In the genomic region with DNA sequence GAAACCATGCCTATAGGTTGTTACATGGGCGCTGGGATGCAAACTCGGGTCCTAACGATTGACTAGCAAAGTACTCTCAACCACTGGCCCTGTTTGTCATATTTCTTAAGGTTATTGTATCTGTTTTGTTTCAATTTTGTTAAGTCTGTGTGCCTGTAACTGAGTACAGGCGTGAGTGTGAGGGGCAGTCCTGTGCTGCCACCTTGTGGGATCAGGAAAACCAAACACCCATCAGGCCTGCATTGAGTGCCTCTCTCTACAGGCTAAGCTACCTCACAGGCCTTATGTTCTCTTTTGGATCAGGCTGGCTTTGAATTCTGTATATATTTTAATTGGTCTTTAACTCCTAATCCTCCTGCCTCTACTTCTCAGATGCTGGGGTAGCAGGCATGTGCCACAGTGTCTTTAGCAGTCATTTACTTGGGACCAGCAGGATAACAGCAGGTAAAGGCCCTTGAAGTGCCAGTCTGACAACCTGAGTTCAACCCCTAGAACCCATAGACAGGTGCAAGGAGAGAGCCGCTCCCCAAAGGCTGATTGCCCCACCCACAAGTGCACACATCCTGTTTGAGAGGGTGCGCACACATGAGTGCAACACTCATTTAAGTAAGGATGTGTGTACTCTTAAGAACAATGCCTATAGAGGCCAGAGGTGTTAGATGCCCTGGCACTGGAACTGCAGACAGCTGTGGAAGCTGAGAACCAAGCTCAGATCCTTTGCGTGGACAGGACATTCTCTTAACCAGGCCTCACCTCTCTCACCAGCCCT, we compare ENCODE assay signal across 7 mouse cellular contexts. TPM values are rescaled to one million over a fixed set of nuclear protein-coding genes. Genes with fewer than 3 reads are reported as not detected.
DNase-seq lines count a peak whose midpoint lies in the region; ATAC-seq and TF ChIP-seq lines count a peak whose summit lies in the region.

No protein-coding gene starts in this region.

- TF ChIP-seq CTCF in left cerebral cortex, adult 2 months (IDR thresholded peaks at IDR 0.05), result peak; percentile 75
- TF ChIP-seq CTCF in bone marrow, adult 2 months (IDR thresholded peaks at IDR 0.05; ENCODE audit: control insufficient read depth, insufficient read depth, low read length), result peak; percentile 82
- peak; percentile 67 for TF ChIP-seq CTCF in kidney, postnatal 0 days (IDR thresholded peaks at IDR 0.05; ENCODE audit: low read depth)

- no peaks in the 10 kb centered on the region for H3K9me3 ChIP-seq in kidney, postnatal 0 days (replicated peaks; ENCODE audit: low read length)
- no peaks in the 10 kb centered on the region for H3K9me3 ChIP-seq in forebrain, embryonic 14.5 days (replicated peaks; ENCODE audit: control insufficient read depth, low read length)

- no peaks in the 10 kb centered on the region for H3K27me3 ChIP-seq in kidney, postnatal 0 days (ENCODE audit: insufficient read depth, low read length)
- H3K27me3 ChIP-seq in forebrain, embryonic 14.5 days (replicated peaks; ENCODE audit: control insufficient read depth, insufficient read depth, low read length), result no peaks in the 10 kb centered on the region

- peak; percentile 14 to 35 for DNase-seq in left cerebral cortex, adult 2 months (ENCODE audit: extremely low spot score in 1 of 2, low spot score in 2 of 2)
- no peak for DNase-seq in left cerebral cortex, postnatal 4 days
- DNase-seq in MN1 (ENCODE audit: low spot score), result peak; percentile 80
- peak; percentile 18 for DNase-seq in kidney, postnatal 0 days (ENCODE audit: low spot score)
- DNase-seq in lung, postnatal 4 days, result peak; percentile 27 to 46
- no peak for DNase-seq in forebrain, embryonic 14.5 days (ENCODE audit: low spot score)

- TF ChIP-seq POLR2A in bone marrow, adult 2 months (IDR thresholded peaks at IDR 0.05; ENCODE audit: borderline replicate concordance, control insufficient read depth, low read depth, low read length), result no peak

- H3K27ac ChIP-seq in left cerebral cortex, adult 2 months, result no peak overlapping the region
- no peak overlapping the region for H3K27ac ChIP-seq in bone marrow, adult 2 months (ENCODE audit: control insufficient read depth, insufficient read depth, low read depth, low read length, poor library complexity)
- no peak overlapping the region for H3K27ac ChIP-seq in kidney, postnatal 0 days
- H3K27ac ChIP-seq in forebrain, embryonic 14.5 days (ENCODE audit: low read depth, low read length), result no peak overlapping the region

- H3K4me3 ChIP-seq in left cerebral cortex, adult 2 months, result no peak overlapping the region
- no peak overlapping the region for H3K4me3 ChIP-seq in bone marrow, adult 2 months (replicated peaks; ENCODE audit: control insufficient read depth, low read depth, low read length)
- no peak overlapping the region for H3K4me3 ChIP-seq in kidney, postnatal 0 days (replicated peaks; ENCODE audit: low read depth, low read length)
- no peak overlapping the region for H3K4me3 ChIP-seq in forebrain, embryonic 14.5 days (ENCODE audit: low read depth, low read length)

- no peak overlapping the region for H3K4me2 ChIP-seq in kidney, postnatal 0 days (ENCODE audit: low read length)
- no peak overlapping the region for H3K4me2 ChIP-seq in forebrain, embryonic 14.5 days (ENCODE audit: low read length)

- WGBS in bone marrow, adult 2 months, result 74% methylated on average over 7 of the region's 7 CpGs
- 89% methylated on average over 7 of the region's 7 CpGs for WGBS in kidney, postnatal 0 days
- 81% methylated on average over 7 of the region's 7 CpGs for WGBS in forebrain, embryonic 14.5 days

- intact Hi-C loops in left cerebral cortex, adult 2 months (cut with DNase I), result loop anchor here (2.0 kb wide), 1 partner anchor 130 kb away; no protein-coding TSS in a partner anchor
- intact Hi-C loops in left cerebral cortex, postnatal 4 days (cut with DNase I), result no loop called here

- ATAC-seq in kidney, postnatal 0 days (replicated peaks; ENCODE audit: low FRiP score, low read depth), result no peak
- ATAC-seq in forebrain, embryonic 14.5 days, result no peak

- H3K36me3 ChIP-seq in kidney, postnatal 0 days (ENCODE audit: insufficient read depth, low read length), result peaks cover 27% of the 10 kb centered on the region
- peaks cover 47% of the 10 kb centered on the region for H3K36me3 ChIP-seq in forebrain, embryonic 14.5 days (ENCODE audit: control insufficient read depth, insufficient read depth, low read length)

- H3K4me1 ChIP-seq in bone marrow, adult 2 months (ENCODE audit: control insufficient read depth, insufficient read depth, low read length), result no peaks in the 10 kb centered on the region; the same call in 1 of the 2 replicates
- no peaks in the 10 kb centered on the region for H3K4me1 ChIP-seq in kidney, postnatal 0 days (replicated peaks; ENCODE audit: insufficient read depth, low read length)
- H3K4me1 ChIP-seq in forebrain, embryonic 14.5 days (ENCODE audit: control insufficient read depth, insufficient read depth, low read length), result no peaks in the 10 kb centered on the region

- no peak overlapping the region for H3K9ac ChIP-seq in kidney, postnatal 0 days (ENCODE audit: low read depth, low read length)
- no peak overlapping the region for H3K9ac ChIP-seq in forebrain, embryonic 14.5 days (ENCODE audit: low read length)

RNA-seq across cellular contexts. Expression of gene Eya3, which starts 38.2 kb away (rescaled TPM):
- total RNA-seq in left cerebral cortex, adult 2 months (2021), result 10 to 100 TPM; 31.0 to 33.5 TPM
- 10 to 100 TPM; 24.5 to 25.7 TPM for total RNA-seq in left cerebral cortex, postnatal 4 days (2021)
- 15.3 and 22.5 TPM in 2 replicates for polyA plus RNA-seq in bone marrow, adult 2 months (2011; ENCODE audit: insufficient read depth, insufficient read length, low replicate concordance, missing spikeins)
- 12.8 and 15.2 TPM in 2 replicates for polyA plus RNA-seq in kidney, postnatal 0 days (2015; fragmentation: Nextera tagmentation; extraction: Ambion mirVana)
- 17.0 and 20.8 TPM in 2 replicates for polyA plus RNA-seq in forebrain, embryonic 14.5 days (2014; fragmentation: Nextera tagmentation; extraction: Ambion mirVana)

RNA-seq across cellular contexts. Expression of gene Xkr8, which starts 55.4 kb away (rescaled TPM):
- 1 to 10 TPM; 2.5 to 3.3 TPM for total RNA-seq in left cerebral cortex, adult 2 months (2021)
- total RNA-seq in left cerebral cortex, postnatal 4 days (2021), result 1 to 10 TPM; 4.3 to 4.8 TPM
- 0.52 and 2.3 TPM in 2 replicates for polyA plus RNA-seq in bone marrow, adult 2 months (2011; ENCODE audit: insufficient read depth, insufficient read length, low replicate concordance, missing spikeins)
- polyA plus RNA-seq in kidney, postnatal 0 days (2015; fragmentation: Nextera tagmentation; extraction: Ambion mirVana), result 4.2 and 4.4 TPM in 2 replicates
- 3.2 and 6.0 TPM in 2 replicates for polyA plus RNA-seq in forebrain, embryonic 14.5 days (2014; fragmentation: Nextera tagmentation; extraction: Ambion mirVana)

Comparison
In these comparisons a context has a peak if more than half of its experiments do, and no peak if none do; other contexts are left out.
1. DNase-seq: peak in left cerebral cortex, adult 2 months (2 of 2), MN1 (single experiment), kidney, postnatal 0 days (single experiment) and lung, postnatal 4 days (2 of 2); none in left cerebral cortex, postnatal 4 days (single experiment) and forebrain, embryonic 14.5 days (single experiment).
2. Peak in every context shown above with its lines, with median percentiles within 50 percentile points of each other: CTCF ChIP-seq.